Mouse (Mus musculus): ENCODE data around the gene Mrpl49.

The Mrpl49 gene

DNA sequence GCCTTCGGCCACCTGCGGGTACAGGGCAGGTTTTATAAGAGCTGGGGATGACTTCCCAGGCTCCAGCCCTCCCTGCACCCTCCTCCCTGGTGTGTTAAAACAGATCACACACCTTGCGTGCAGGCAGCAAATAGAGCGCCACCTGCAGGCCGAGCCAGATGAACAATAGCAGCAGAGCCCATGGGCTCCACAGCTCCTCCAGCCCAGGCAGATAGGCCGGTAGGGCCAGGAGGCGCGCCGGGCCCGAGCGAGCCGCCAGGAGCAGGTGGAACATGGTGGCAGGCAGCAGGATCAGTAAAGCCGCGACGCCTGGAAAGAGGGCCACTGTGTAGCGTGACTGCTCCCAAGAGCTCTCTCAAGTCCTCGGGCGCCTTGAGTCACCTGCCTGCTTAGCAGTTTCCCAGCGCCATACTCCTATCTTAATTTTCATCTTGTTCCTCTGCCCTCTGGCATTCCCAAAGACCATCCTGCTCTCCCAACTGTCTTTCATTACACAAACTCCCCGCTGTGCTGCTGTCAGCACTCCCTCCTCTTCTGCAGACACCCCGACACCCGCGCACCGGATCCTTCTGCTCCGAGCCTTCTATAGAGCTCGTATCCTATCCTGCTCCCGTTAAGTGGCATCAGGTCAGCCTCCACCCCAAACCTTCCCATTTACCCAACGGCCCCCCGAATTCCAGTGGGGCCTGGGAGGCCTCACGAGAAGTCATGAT lies 9.6 kb upstream of the Mrpl49 start:
- peak; percentile 90 for DNase-seq (ENCODE audit: low spot score)

DNA sequence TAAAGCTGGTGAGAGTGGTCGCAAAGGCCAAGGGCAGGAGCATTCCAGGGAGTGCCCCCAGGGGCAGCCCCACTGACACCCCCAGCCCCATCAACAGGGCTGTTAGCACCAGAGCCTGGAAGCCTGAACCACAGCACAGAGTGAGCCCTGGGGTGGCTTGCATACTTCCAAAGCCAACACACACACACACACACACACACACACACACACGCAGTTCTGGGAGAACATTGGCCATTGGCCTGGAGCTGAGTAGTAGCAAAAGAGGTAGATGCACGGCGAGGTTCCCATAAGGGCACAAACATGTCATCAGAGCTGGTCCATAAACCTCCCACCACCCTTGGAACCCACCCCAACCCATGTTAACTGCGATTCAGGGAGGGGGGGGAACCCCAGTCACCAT lies 9.0 kb upstream of the Mrpl49 start:
- DNase-seq (ENCODE audit: low spot score) = no peak

DNA sequence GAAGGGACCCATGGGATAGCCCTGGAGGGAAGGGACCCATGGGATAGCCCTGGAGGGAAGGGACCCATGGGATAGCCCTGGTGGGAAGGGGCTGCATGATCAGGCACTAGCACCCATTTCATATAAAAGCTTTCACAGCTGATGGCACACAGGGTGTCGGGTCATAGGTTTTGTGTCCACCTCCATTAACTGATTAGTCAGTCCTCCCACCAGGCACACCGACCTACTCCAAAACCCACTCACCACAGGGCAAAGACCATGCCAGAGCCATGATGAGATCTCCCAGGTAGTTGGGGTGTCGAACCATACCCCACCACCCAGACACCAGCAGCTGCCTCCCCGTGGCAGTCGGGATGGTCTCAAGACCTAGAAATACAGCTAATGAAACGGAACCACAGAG lies 5.5 kb upstream of the Mrpl49 start:
- DNase-seq (ENCODE audit: low spot score) = no peak

DNA sequence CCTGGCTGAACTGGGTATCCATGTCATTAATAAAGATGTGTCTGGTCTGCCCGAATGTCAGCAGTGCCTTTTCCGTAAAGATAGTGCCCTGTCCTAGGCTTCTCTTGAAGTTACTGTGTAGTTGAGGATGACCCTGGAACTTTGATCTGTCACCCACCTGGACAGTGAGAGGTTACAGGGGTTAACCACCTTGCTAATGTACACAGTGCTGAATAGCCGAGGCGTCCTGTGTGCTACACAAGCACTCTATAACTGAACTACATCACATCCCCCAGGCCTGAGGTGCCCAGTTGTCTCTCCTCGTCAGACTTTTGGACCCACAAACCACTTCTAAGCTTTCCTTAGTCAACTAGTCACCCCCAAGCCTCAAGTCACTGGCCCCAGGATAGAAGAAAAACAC lies 4.8 kb upstream of the Mrpl49 start:
- no peak for DNase-seq (ENCODE audit: low spot score)

DNA sequence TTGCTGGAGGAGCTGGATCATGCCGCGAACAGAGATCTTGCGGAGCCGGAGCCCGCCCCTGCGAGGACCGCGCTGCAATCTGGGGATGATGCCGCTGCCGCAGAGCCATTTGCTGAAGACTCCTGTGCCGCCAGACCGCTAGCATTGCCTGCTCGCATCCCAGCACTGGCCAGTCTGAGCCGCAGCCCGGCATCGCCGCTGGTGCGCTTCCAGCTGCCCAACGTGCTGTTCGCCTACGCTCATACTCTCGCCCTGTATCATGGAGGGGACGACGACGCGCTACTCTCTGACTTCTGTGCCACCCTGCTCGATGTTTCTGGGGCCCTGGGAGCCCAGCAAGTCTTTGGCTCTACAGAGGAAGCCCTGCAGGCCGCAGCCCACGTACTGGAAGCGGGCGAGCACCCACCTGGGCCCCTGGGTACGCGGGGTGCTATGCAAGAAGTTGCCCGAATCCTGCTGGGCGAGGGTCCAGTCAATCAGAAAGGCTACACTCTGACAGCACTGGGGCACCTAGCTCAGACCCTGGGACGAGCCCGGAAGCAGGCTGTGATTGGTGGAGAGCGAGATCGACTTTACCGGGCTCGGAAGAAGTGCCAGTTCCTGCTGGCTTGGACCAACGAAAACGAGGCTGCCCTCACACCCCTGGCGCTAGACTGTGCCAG lies 4.2 kb upstream of the Mrpl49 start:
- peak; percentile 44 for DNase-seq (ENCODE audit: low spot score)

DNA sequence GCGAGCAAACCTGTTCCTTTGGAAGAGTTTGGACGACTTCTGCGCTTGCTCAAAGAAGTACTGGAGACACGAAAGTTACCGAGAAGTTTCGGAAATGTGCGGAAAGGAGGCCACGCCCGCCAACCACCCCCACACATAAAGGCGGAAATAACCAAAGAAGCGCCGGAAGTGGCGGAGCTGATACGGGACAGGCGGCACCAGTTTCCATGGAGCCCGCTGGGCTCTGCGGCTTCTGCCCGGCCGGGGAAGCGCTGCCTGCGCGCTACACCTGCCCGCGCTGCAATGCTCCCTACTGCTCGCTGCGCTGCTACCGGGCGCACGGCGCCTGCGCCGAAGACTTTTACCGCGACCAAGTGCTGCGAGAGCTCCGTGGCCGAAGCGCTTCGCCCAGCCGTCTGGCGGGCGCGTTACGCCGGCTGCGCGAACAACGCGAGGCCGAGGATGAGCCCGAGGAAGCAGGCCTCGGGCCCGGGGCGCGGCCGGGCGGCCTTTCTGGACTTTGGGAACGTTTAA lies 3.5 kb upstream of the Mrpl49 start, which contains the start of gene Znhit2:
Znhit2 (plus strand) TSS at position 172 of the 513 bp plus-strand sequence.
- DNase-seq (ENCODE audit: low spot score) = peak; percentile 97

DNA sequence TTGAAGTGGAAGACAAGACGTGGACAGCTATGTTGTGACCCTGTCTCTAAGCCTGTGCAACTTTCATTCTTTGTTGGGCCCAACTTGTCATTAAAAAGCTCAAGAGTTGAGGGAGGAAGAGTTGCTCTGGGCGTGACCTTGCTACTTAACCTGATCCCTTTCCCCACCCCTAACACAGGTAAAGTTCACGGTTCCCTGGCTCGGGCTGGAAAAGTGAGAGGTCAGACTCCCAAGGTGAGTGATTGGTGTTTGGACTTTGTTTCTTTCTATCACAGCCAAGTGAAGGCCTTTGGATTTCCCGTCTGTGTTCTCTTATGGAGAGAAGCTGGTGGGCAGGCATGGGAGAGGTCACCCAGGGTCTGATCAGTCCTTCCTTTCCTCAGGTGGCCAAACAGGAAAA lies 1.4 kb upstream of the Mrpl49 start:
- DNase-seq (ENCODE audit: low spot score) = no peak

DNA sequence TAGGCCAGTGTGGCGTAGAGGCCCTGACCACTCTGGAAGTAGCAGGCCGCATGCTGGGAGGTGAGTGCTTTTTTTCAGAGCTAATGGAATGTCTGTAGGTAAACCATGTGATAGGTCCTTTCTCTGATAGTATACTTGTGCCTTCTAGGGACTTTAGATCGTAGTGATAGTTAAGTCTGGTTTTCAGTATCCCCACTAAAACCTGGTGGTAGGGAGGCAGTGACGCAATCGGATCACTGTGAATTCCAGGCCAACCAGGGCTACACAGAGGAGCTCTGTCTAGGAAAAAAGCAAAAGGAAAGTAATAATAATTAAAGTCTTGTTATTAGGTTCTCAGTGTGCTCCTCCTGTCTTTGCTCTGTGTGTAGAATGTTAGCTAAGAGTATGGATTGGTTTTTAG lies 928 bp upstream of the Mrpl49 start:
- DNase-seq (ENCODE audit: low spot score) = no peak

DNA sequence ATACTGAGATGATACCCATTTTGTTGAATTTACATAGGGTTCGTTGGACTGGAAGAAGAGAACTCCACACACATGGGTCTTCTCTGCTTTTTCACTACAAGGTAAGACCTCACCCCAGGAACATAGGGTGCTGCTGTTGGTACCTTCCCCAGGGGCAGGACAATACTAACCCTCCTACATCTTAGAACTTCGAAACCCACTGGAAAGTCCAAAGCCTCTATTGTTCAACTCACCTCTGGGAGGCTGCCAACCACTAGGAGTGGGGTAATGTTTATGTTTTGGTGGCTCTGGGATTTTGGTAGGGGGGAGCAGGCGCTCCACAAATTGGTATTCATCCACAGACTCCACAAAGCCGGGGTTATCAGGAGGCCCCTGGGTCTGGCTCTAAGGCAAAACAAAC lies 889 bp downstream of the Mrpl49 start:
- DNase-seq (ENCODE audit: low spot score) = no peak

DNA sequence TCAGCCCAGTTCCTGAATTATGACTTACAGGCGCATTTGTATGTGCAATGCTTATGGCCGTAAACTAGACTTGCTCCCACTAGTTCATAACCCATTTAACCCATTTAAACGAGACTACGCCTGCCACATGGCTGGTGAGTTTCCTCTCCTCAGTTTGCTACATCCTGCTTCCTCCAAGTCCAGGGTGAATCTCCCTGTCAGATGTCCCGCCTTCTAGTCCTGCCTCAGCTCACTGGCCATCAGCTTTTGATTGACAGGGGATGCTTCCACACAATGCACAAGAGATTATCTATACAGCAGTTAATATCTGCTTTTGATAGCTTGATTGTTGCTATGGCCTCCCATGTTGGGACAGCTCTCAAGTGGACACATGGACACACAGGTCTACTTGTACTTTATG lies 3.3 kb downstream of the Mrpl49 start:
- DNase-seq (ENCODE audit: low spot score) = no peak

DNA sequence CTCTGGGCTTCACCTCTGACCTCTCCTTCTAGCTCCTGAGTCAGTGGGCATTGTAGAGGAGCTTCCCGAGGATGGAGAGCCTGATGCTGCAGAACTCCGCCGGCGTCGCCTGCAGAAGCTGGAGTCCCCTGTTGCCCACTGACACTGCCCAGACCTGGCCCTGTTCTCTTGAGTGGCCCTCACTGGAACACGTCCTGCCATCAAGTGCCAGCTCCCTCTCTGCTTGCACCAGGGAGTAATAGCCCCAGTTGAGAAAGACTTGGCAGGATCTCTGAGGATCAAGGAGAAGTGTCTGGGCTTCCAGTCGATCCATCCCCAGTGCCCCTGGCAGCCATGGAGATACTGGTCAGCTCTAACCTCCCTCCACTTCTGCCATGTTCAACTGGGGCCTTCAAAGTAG lies 5.1 kb downstream of the Mrpl49 start:
- no peak for DNase-seq (ENCODE audit: low spot score)

DNA sequence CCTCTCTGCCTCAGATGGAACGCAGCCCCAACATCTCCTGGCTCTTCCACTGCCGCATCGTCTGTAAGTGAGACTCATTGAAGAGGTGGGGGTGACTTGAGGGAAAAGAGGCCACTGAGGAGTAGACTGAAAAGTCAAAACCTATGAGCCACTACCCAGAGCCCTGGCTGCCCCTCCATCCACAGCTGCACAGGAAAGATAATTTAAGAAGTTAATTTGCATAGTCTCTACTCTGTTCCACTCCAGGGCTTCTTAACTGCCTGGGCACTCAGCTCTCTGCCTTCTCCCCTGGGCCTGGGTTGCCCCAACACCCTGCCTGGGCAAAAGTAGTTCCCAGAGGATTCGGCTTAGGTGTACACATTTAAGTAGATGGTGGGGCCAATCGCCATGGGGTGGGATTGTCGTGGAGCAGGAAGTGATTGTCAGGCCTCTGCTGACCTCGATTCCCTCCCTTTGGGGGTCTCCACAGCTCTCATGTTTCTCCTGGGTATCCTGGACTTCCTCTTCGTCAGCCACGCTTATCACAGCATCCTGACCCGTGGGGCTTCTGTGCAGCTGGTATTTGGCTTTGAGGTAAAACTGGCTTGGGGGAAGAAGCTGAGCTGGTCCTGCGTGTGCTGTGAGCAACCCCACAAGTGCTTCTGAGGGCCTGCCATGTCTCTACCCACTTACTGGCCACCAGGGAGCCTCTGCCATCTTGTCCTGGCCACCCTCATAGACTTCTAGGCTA lies 8.7 kb downstream of the Mrpl49 start:
- DNase-seq (ENCODE audit: low spot score) = no peak

DNA sequence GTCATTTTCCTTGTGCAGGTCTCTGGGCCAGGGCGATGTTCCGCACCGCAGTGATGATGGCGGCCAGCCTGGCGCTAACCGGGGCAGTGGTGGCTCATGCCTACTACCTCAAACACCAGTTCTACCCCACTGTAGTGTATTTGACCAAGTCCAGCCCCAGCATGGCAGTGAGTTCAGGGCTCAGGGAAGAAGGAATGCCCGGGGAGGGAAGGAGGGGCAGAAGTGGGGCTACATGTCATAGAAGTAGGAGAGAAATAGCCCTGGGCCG lies 9.8 kb downstream of the Mrpl49 start:
- no peak for DNase-seq (ENCODE audit: low spot score)

DNA sequence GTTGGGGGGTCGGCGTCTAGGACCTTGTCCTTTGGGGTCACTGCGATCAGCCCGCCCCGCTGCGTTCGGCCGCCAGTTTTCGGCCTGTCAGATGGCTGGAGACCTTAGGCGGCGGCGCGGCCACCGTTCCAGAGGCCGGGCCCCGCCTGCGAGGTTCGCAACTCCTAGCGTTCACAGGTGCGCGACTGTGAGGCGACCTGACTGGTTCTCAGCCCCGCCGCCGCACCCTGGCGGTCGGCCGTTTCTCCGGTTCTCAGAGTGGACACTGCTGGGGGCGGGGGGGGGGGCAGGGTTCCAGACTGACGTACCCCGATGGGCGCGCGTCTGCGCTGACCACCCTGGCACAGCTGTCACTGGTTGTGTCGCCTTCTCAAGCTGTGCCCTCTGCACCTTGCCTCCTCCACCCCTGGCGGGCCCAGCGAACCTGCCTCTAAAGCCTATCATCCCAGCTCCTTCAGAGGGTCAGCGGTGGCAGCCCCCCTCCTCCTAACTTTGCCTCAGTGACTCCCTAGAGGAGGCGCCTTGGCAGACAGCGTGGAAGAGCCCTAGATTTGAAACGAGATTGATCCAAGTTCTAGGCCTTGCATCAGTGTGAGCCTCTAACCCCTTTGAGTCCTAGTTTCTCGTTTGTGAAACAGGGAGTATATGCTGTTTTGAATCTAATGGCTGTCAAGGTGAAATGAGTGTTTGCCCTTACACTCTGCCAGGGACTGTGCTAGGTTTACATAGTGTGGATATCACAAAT lies 10.3 kb downstream of the Mrpl49 start:
- no peak for DNase-seq (ENCODE audit: low spot score)

DNA sequence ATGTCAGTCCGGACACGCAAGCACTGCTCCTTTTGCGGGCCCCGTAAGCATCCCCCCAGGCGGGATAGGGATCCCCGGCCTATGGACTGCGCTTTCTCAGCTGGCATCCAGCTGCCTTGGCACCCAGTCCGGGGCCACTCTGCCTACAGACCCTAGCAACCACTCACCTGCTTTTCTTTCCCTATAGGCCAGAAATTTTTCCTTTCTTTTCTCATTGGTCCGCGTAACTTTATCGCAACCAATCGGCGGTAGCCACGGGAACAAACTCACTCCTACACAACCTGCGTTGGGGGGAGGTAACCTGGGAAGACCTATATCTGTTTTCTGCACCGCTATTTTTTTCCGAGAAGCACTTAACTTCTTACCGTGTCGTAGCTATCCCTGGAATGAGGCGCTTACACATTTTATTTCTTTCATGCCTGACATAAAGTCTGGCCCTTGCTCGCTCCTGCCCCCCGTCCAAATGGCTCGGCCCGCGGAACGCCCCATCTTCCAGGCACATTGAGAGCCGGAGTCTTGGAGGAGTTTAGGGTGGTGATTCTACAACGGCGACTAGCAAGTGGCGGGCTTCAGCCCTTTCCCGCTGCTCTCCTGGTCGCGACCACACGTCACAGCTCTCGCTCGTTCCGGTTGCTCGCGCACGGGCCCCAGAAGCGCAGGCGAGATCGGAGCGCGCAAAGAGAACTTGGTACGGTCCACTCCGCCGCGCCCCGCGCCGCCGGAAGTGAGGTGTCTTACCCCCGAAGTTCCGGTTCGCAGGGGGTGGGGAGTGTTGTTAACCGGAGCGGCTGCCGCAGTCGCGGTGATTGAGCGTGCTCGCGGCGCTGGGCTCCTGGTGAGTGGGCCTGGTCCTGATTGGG lies 11.1 kb downstream of the Mrpl49 start, which contains the start of gene Syvn1:
Syvn1 (plus strand) TSS at position 283 of the 860 bp plus-strand sequence.
- peak; percentile 97 for DNase-seq (ENCODE audit: low spot score)

DNA sequence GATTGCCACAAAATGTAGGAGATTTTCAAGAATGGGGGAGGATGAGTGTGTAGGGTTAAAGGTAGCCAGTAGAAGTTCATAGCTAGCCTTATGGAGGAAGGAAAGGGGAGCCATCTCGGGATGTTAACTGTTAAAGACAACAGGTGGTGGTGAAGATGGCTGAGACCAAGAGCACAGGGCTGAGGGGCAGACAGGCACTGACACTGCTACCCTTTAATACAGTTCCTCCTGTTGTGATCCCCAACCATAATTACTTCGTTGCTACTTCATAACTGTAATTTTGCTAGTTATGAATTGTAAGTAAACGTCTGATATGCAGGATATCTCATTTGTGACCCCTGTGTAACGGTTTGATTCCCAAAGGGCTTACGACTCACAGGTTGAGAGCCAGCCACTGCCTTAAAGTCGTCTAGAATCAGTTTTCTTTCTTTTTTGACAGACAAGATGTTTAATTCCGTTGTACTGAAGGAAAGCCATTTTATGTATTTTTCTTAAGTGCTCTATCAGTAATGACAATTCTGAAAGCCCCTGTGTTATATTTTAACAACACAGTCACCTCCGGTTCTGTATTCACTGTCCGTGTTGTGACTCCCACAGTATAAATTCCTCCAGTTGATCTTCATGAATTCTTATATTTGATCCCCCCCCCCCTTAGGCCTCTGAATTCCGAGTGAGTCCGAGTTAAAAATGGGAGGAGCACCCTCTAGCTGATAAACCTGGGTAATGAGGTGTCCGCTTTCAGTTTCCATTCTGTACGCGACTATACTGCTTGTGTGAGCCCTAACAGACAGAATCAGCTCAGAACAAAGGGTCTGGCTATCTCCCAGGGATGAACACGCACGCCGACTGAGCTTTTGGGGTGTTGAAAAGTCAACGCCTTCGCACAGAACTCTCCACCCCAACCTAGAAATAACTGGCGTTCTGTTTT lies 12.0 kb downstream of the Mrpl49 start:
- no peak for DNase-seq (ENCODE audit: low spot score)

DNA sequence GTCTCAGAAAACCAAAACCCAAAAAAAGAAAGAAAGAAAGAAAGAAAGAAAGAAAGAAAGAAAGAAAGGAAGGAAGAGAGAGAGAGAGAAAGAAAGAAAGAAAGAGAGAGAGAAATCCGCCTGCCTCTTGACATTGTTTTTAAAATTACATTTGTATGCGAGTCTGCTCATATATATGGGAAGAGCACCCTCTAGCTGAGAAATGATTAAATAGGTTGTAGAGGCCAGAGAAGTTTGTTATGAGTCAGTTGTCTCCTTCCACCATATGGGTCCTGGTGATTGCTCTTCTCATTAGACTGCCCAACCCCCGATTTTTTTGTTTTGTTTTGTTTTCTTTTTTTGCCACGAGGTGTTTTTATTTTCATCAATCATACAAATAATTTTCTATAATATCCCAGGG lies 13.5 kb downstream of the Mrpl49 start:
- DNase-seq (ENCODE audit: low spot score) = peak; percentile 54

DNA sequence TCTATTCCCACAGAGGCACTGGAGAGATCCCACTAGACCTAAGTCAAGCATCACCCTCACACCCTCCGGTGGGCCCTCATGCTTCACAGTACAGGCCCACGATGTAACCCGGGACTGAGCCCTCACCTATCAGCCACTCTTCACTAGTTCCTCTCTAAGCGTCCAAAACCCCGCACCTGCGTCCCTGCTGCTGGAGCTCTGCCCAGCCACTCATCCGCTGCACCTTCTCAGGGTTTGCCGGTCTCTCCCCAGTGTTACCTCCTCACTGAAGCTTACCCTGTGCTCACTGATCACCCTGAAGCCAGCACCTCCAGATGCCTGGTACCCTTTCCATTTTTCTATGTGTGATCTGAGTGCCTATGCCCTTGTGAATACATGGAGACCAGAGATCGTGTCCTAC lies 15.3 kb downstream of the Mrpl49 start:
- DNase-seq (ENCODE audit: low spot score) = no peak

DNA sequence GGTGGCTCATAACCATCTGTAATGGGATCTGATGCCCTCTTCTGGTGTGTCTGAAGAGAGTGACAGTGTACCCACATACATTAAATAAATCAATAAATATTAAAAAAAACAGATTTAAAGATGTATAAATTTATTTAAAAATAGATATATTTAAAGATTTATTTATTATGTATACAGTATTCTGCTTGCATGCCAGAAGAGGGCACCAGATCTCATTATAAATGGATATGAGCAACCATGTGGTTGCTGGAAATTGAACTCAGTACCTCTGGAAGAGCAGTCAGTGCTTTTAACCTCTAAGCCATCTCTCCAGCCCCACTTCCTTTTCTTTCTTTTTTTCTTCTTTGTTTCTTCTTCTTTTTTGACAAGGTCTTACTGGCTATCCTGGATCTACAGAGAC lies 17.6 kb downstream of the Mrpl49 start:
- DNase-seq (ENCODE audit: low spot score) = no peak

DNA sequence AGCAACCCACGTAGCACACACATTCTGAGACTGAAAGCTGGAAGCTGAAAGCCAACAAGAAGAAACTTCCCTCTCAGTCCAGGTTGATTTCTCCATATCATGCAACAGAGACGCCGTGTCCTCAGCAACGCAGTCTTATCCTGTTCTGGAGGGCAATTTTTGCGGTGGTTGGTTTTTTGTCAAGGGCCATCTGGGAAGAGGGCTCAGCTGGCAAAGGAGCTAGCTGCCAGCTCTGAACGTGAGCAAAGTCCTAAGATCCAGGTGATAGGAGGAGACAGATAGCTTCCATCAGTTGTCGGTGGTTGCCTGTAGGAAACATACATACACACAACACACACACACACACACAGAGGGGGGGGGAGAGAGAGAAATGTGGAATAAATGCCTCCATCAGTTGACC lies 19.3 kb downstream of the Mrpl49 start:
- DNase-seq (ENCODE audit: low spot score) = no peak

All from embryo, embryonic 10.5 days (tissue).